Mouse (Mus musculus) CH12.LX (cell line): ENCODE data around the gene Ell2. TPM values are rescaled to one million over a fixed set of nuclear protein-coding genes. Genes with fewer than 3 reads are reported as not detected.
A peak's percentile ranks its signal among the peaks of the same experiment; 100 is the strongest.

Experiments
- DNase-seq: peaks from one replicate; pipeline ENCODE4 v3.0.0-alpha.2; 2013; ENCODE audit errors: extremely low read depth
- H3K27ac ChIP-seq: 2 replicates; pipeline ENCODE4 v1.5.1; 2012; ENCODE audit warnings: low read depth, mild to moderate bottlenecking, control low read depth, moderate library complexity; ENCODE audit not compliant: insufficient read depth
- H3K27me3 ChIP-seq: replicated peaks from 2 replicates; pipeline ENCODE3; 2012; ENCODE audit warnings: inconsistent platforms
- H3K36me3 ChIP-seq, 2 experiments: replicated peaks in 1 of 2; 2 replicates each; pipeline versions ENCODE3 to v1.6.1; 2012; ENCODE audit warnings: inconsistent platforms in 1 of 2, low read length in 1 of 2, mild to moderate bottlenecking in 1 of 2, mixed read lengths in 1 of 2, moderate library complexity in 1 of 2; ENCODE audit not compliant: control insufficient read depth in 1 of 2, insufficient read depth in 1 of 2
- H3K4me1 ChIP-seq, 2 experiments: 2 replicates each; pipeline ENCODE4 v1.6.1; 2012; ENCODE audit warnings: inconsistent platforms in 1 of 2, moderate library complexity in 1 of 2; ENCODE audit not compliant: insufficient read depth in 2 of 2, control insufficient read depth in 1 of 2
- H3K4me2 ChIP-seq: 2 replicates; pipeline ENCODE4 v1.6.1; 2012; ENCODE audit warnings: low read depth, mild to moderate bottlenecking, control low read depth; ENCODE audit not compliant: poor library complexity, insufficient read depth, severe bottlenecking
- H3K4me3 ChIP-seq, 3 experiments: fragments of 150-350 bp in 1 of 3; sonication (generic) in 1 of 3; replicated peaks in 1 of 3; 2 replicates each; pipeline versions ENCODE3 to v1.5.1; 2011 to 2012; ENCODE audit warnings: low read depth in 2 of 3, low read length in 2 of 3, mild to moderate bottlenecking in 2 of 3, moderate library complexity in 2 of 3, control low read depth in 1 of 3, improper control_type of control experiment in 1 of 3, inconsistent platforms in 1 of 3, mixed read lengths in 1 of 3; ENCODE audit not compliant: poor library complexity in 1 of 3
- H3K79me2 ChIP-seq: replicated peaks from 2 replicates; pipeline ENCODE4 v1.6.1; 2012; ENCODE audit warnings: mild to moderate bottlenecking, moderate library complexity; ENCODE audit not compliant: control insufficient read depth, poor library complexity, insufficient read depth, severe bottlenecking; ENCODE audit errors: extremely low read depth
- H3K9ac ChIP-seq: 2 replicates; pipeline ENCODE4 v1.6.1; 2012; ENCODE audit warnings: low read depth, mild to moderate bottlenecking, control low read depth, moderate library complexity; ENCODE audit not compliant: insufficient read depth
- H3K9me3 ChIP-seq: replicated peaks from 2 replicates; pipeline ENCODE3; 2012; ENCODE audit warnings: low read length, inconsistent platforms, mixed read lengths
- BHLHE40 ChIP-seq: IDR thresholded peaks from 2 replicates; pipeline ENCODE4 v1.6.1; 2011; ENCODE audit warnings: mild to moderate bottlenecking, low read depth, low read length, improper control_type of control experiment
- CHD1 ChIP-seq: IDR thresholded peaks from 2 replicates; pipeline ENCODE4 v1.6.1; 2012; ENCODE audit warnings: low read depth, low read length, improper control_type of control experiment, inconsistent platforms
- CHD2 ChIP-seq: IDR thresholded peaks from 2 replicates; pipeline ENCODE4 v1.6.1; 2011; ENCODE audit warnings: low read length, improper control_type of control experiment
- CTCF ChIP-seq, 2 experiments: IDR thresholded peaks in 1 of 2; conservative IDR thresholded peaks in 1 of 2; 2 replicates each; pipeline ENCODE4 v1.5.1; 2011 to 2012; ENCODE audit warnings: low read depth in 2 of 2, low read length in 2 of 2, improper control_type of control experiment in 1 of 2, inconsistent platforms in 1 of 2, mild to moderate bottlenecking in 1 of 2, moderate library complexity in 1 of 2
- ELF1 ChIP-seq: IDR thresholded peaks from 2 replicates; pipeline ENCODE4 v1.6.1; 2014; ENCODE audit warnings: low read depth, mild to moderate bottlenecking, inconsistent platforms, low read length, improper control_type of control experiment
- EP300 ChIP-seq: IDR thresholded peaks from 2 replicates; pipeline ENCODE4 v1.6.1; 2011; ENCODE audit warnings: low read length, improper control_type of control experiment
- GABPA ChIP-seq: IDR thresholded peaks from 2 replicates; pipeline ENCODE4 v1.6.1; 2012; ENCODE audit warnings: low read depth, low read length, improper control_type of control experiment, inconsistent platforms; ENCODE audit not compliant: insufficient replicate concordance
- HCFC1 ChIP-seq: IDR thresholded peaks from 2 replicates; pipeline ENCODE4 v1.6.1; 2012; ENCODE audit warnings: low read depth, mild to moderate bottlenecking, inconsistent platforms, low read length, improper control_type of control experiment
- JUN ChIP-seq: IDR thresholded peaks from 2 replicates; pipeline ENCODE4 v1.6.1; 2011; ENCODE audit warnings: low read depth, mild to moderate bottlenecking, low read length, improper control_type of control experiment, moderate library complexity; ENCODE audit not compliant: insufficient read depth
- JUND ChIP-seq: conservative IDR thresholded peaks from 2 replicates; pipeline ENCODE4 v1.6.1; 2011; ENCODE audit warnings: low read depth, low read length, improper control_type of control experiment
- KAT2A ChIP-seq: IDR thresholded peaks from 2 replicates; pipeline ENCODE4 v1.6.1; 2012; ENCODE audit warnings: low read length, improper control_type of control experiment, inconsistent platforms; ENCODE audit not compliant: insufficient replicate concordance
- MAFK ChIP-seq: IDR thresholded peaks from 2 replicates; pipeline ENCODE4 v1.6.1; 2011; ENCODE audit warnings: low read length, improper control_type of control experiment; ENCODE audit not compliant: insufficient replicate concordance
- MAX ChIP-seq: IDR thresholded peaks from 2 replicates; pipeline ENCODE4 v1.6.1; 2011; ENCODE audit warnings: low read length, improper control_type of control experiment
- MEF2A ChIP-seq: IDR thresholded peaks from 2 replicates; pipeline ENCODE4 v1.6.1; 2014; ENCODE audit warnings: low read depth, mild to moderate bottlenecking, inconsistent platforms, low read length, improper control_type of control experiment, borderline replicate concordance
- MXI1 ChIP-seq: IDR thresholded peaks from 2 replicates; pipeline ENCODE4 v1.6.1; 2011; ENCODE audit warnings: mild to moderate bottlenecking, low read depth, low read length, improper control_type of control experiment
- MYC ChIP-seq: IDR thresholded peaks from 2 replicates; pipeline ENCODE4 v1.6.1; 2011; ENCODE audit warnings: low read depth, mild to moderate bottlenecking, improper control_type of control experiment, low read length
- NELFE ChIP-seq: IDR thresholded peaks from 2 replicates; pipeline ENCODE4 v1.6.1; 2011; ENCODE audit warnings: low read depth, low read length, improper control_type of control experiment
- NRF1 ChIP-seq: IDR thresholded peaks from 2 replicates; pipeline ENCODE4 v1.6.1; 2014; ENCODE audit warnings: low read depth, mild to moderate bottlenecking, inconsistent platforms, low read length, improper control_type of control experiment, moderate library complexity
- PAX5 ChIP-seq: IDR thresholded peaks from 2 replicates; pipeline ENCODE4 v1.6.1; 2012; ENCODE audit warnings: low read length, inconsistent platforms, mixed read lengths
- POLR2AphosphoS2 ChIP-seq: IDR thresholded peaks from 2 replicates; pipeline ENCODE4 v1.6.1; 2011; ENCODE audit warnings: low read depth, low read length, improper control_type of control experiment
- RAD21 ChIP-seq: IDR thresholded peaks from 2 replicates; pipeline ENCODE4 v1.6.1; 2011; ENCODE audit warnings: low read depth, mild to moderate bottlenecking, low read length, improper control_type of control experiment, moderate library complexity
- RCOR1 ChIP-seq: conservative IDR thresholded peaks from 2 replicates; pipeline ENCODE4 v1.6.1; 2012; ENCODE audit warnings: low read depth, mild to moderate bottlenecking, inconsistent platforms, low read length, improper control_type of control experiment
- SIN3A ChIP-seq: IDR thresholded peaks from 2 replicates; pipeline ENCODE4 v1.6.1; 2012; ENCODE audit warnings: low read length, improper control_type of control experiment, inconsistent platforms
- SMC3 ChIP-seq: IDR thresholded peaks from 2 replicates; pipeline ENCODE4 v1.6.1; 2011; ENCODE audit warnings: low read depth, low read length, improper control_type of control experiment
- TBP ChIP-seq: conservative IDR thresholded peaks from 2 replicates; pipeline ENCODE4 v1.6.1; 2011; ENCODE audit warnings: low read depth, low read length, improper control_type of control experiment
- TCF12 ChIP-seq: IDR thresholded peaks from 2 replicates; pipeline ENCODE4 v1.6.1; 2014; ENCODE audit warnings: low read depth, mild to moderate bottlenecking, inconsistent platforms, low read length, improper control_type of control experiment
- UBTF ChIP-seq: IDR thresholded peaks from 2 replicates; pipeline ENCODE4 v1.6.1; 2012; ENCODE audit warnings: low read depth, mild to moderate bottlenecking, inconsistent platforms, low read length, improper control_type of control experiment, moderate library complexity
- USF1 ChIP-seq: IDR thresholded peaks from 2 replicates; pipeline ENCODE4 v1.6.1; 2014; ENCODE audit warnings: low read depth, mild to moderate bottlenecking, inconsistent platforms, low read length, improper control_type of control experiment
- USF2 ChIP-seq: conservative IDR thresholded peaks from 2 replicates; pipeline ENCODE4 v1.6.1; 2011; ENCODE audit warnings: low read depth, low read length, improper control_type of control experiment
- ZC3H11A ChIP-seq: IDR thresholded peaks from 2 replicates; pipeline ENCODE4 v1.6.1; 2012; ENCODE audit warnings: low read depth, mild to moderate bottlenecking, inconsistent platforms, low read length, improper control_type of control experiment
- ZKSCAN1 ChIP-seq: IDR thresholded peaks from 2 replicates; pipeline ENCODE4 v1.6.1; 2012; ENCODE audit warnings: low read depth, inconsistent platforms, low read length, improper control_type of control experiment, borderline replicate concordance
- ZMIZ1 ChIP-seq: IDR thresholded peaks from 2 replicates; pipeline ENCODE4 v1.6.1; 2012; ENCODE audit warnings: low read depth, mild to moderate bottlenecking, inconsistent platforms, low read length, improper control_type of control experiment
- ZNF384 ChIP-seq: IDR thresholded peaks from 2 replicates; pipeline ENCODE4 v1.6.1; 2012; ENCODE audit warnings: low read depth, low read length, improper control_type of control experiment, inconsistent platforms
- dilution Hi-C: fragments of 300-500 bp; cut with MboI; formaldehyde crosslinking; loops from 2 replicates; pipeline ENCODE4 v1.14.3; 2020; ENCODE audit warnings: low sequenced_read_pairs; ENCODE audit not compliant: extremely low pct_unique_long_range_greater_than_20kb, extremely low pct_ligation_motif_present
- in situ Hi-C: fragments of 300-500 bp; cut with MboI; formaldehyde crosslinking; loops from 3 replicates; pipeline ENCODE4 v1.14.3; 2019; ENCODE audit warnings: low sequenced_read_pairs, low pct_ligation_motif_present, low pct_unique_long_range_greater_than_20kb, mixed read lengths
- polyA plus RNA-seq: library from polyadenylated mRNA; unstranded; fragments of >175 nt; gene quantifications from 2 replicates; pipeline ENCODE4 v1.2.1, GENCODE M21; 2012; ENCODE audit warnings: low read depth; ENCODE audit not compliant: insufficient read length
- total RNA-seq, 2 experiments: library from RNA; depleted of rRNA; stranded (reverse); fragments of 300-350 nt in 1 of 2; fragments of >200 nt in 1 of 2; gene quantifications; 2 replicates each; pipeline ENCODE4 v1.2.3; 2012 to 2014

Ell2 gene
- total and polyA plus RNA-seq, 3 experiments, result 44.4 to 123 (median 50.9) TPM

GRCm38 (mm10) chr13:75686995-75687394 is 19.6 kb upstream of the Ell2 start:
- no peak for DNase-seq
- no peak overlapping the region for H3K4me2 ChIP-seq
- no peaks in the 10 kb centered on the region for H3K79me2 ChIP-seq
- H3K4me1 ChIP-seq, result peaks cover 3 to 11% of the 10 kb centered on the region in 2 experiments; a peak in 3 of 4 replicates
- H3K4me3 ChIP-seq, result no peak overlapping the region
- TF ChIP-seq POLR2AphosphoS2, result no peak
- in situ Hi-C loops, result no loop called here
- H3K9ac ChIP-seq, result no peak overlapping the region
- peaks cover 3% of the 10 kb centered on the region for H3K9me3 ChIP-seq
- no peak overlapping the region for H3K27ac ChIP-seq
- no peaks in the 10 kb centered on the region for H3K36me3 ChIP-seq
- no peaks in the 10 kb centered on the region for H3K27me3 ChIP-seq
- dilution Hi-C loops, result no loop called here

- H3K36me3 ChIP-seq, result no peaks in the 10 kb centered on the region
- in situ Hi-C loops (no loop called here), dilution Hi-C loops (no loop called here)
- DNase-seq, result peak; percentile 77
- H3K79me2 ChIP-seq, result no peaks in the 10 kb centered on the region
- no peak overlapping the region for H3K4me2 ChIP-seq
- H3K27ac ChIP-seq, result no peak overlapping the region
- H3K9me3 ChIP-seq, result peaks cover 3% of the 10 kb centered on the region
- no peaks in the 10 kb centered on the region for H3K27me3 ChIP-seq
- H3K4me3 ChIP-seq, result no peak overlapping the region
- no peak overlapping the region for H3K9ac ChIP-seq
- H3K4me1 ChIP-seq, result peaks cover 8 to 17% of the 10 kb centered on the region in 2 experiments; a peak in 3 of 4 replicates
- TF ChIP-seq USF1 (no peak), USF2 (no peak), BHLHE40 (peak; percentile 78), ZKSCAN1 (no peak), MAX (peak; percentile 48; the same call in 1 of the 2 replicates), KAT2A (0 out of 2 replicates have a peak, but pooled peaks have one; percentile 20), POLR2AphosphoS2 (no peak), SMC3 (no peak), CTCF (conservative IDR thresholded peaks at IDR 0.05 in 1 of 2, IDR thresholded peaks at IDR 0.05 in 1 of 2; ENCODE audit: low read depth in 2 of 2, low read length in 2 of 2) (no peak), ELF1 (peak; percentile 23; the same call in 1 of the 2 replicates), RAD21 (no peak), NELFE (no peak), ZC3H11A (no peak), JUND (peak; percentile 68), JUN (peak; percentile 52; the same call in 1 of the 2 replicates), RCOR1 (0 out of 2 replicates have a peak, but pooled peaks have one; percentile 38), NRF1 (no peak), MYC (peak; percentile 77; the same call in 1 of the 2 replicates), MAFK (peak; percentile 77), MEF2A (peak; percentile 91), CHD1 (0 out of 2 replicates have a peak, but pooled peaks have one; percentile 51), CHD2 (peak; percentile 51; the same call in 1 of the 2 replicates), GABPA (no peak), SIN3A (peak; percentile 48; the same call in 1 of the 2 replicates), TBP (0 out of 2 replicates have a peak, but pooled peaks have one; percentile 18), ZMIZ1 (no peak), UBTF (no peak), EP300 (peak; percentile 89), ZNF384 (no peak), PAX5 (no peak), MXI1 (no peak), HCFC1 (no peak), TCF12 (peak; percentile 69)
These were observed 14.9 kb upstream of the Ell2 start for GRCm38 (mm10) chr13:75691625-75692024.
